Mouse (Mus musculus) kidney, adult 2 months (tissue): ENCODE results near the gene Snrnp27.

ENCODE experiments used
- CTCF ChIP-seq: fragments of 200-500 bp; conservative IDR thresholded peaks from 2 replicates; pipeline ENCODE4 v1.5.1; 2011; ENCODE audit warnings: low read depth, mild to moderate bottlenecking, control low read depth, low read length, moderate library complexity, mixed read lengths; ENCODE audit not compliant: insufficient read depth, insufficient read length
- POLR2A ChIP-seq: fragments of 200-500 bp; IDR thresholded peaks from one replicate; pipeline ENCODE4 v1.6.1; 2011; ENCODE audit warnings: low read depth, low read length, control low read depth

DNA sequence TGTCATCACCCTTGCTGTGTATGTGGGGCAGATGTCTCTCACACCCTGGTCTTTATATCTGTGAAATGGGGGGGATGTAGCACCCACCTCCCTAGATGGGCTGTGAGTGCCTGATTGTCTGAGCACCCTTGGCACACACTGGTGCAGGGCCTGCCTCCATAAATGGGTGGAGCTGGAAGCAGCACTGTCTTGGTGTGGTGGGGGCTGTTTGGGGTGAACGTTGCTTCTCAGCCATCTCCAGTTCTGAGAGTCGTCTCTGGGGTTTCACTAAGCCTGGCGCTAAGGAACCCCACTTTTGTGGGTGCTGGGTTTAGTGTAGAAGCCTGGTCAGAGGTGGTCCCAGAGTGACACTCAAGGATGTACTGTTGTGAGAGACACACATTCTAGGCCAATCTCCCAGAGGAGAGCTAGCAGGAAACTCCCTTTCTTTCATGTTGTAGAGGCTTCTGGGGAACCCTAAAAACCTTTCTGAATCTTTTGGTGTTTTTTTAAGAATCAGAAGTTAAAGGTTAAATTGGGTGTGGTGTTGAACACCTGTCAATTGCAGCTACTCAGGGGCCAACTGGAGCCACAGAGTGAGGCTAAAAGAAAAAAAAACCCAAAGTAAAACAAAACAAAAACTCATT is 39.4 kb downstream of the Snrnp27 start:
- no peak for TF ChIP-seq CTCF
- no peak for TF ChIP-seq POLR2A
